Mouse (Mus musculus): ENCODE results near the gene Ppp1r14a. TPM values are rescaled to one million over a fixed set of nuclear protein-coding genes. Genes with fewer than 3 reads are reported as not detected.

Gene Ppp1r14a
- 35.2 and 37.0 TPM in 2 replicates for polyA plus RNA-seq (2015; fragmentation: Nextera tagmentation; extraction: Ambion mirVana)

DNA sequence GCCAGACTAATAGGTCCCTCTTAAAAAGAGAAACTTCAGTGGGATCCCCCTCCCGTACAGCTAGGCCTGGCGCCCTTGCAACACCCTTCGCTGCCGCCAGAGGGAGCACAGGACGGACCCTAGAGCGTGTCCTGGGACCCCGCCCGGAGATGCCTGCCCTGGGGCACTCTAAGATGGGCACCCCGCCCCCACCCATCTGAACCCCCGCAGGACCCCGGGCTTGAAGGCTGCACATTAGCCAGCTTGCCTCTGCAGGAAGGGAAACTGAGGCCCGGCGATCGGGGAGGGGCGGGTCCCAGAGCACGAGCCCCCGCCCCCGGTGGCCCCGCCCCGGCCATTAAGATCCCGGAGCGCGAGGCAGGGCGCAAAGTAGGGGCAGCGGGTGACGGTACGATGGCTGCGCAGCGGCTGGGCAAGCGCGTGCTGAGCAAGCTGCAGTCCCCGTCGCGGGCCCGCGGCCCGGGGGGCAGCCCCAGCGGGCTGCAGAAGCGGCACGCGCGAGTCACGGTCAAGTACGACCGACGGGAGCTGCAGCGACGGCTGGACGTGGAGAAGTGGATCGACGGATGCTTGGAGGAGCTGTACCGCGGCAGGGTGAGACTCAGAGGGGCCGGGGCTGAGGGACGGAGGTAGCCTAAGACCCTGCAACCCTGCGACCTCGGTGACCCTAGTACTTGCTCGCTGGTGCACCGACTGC, at the start of gene Ppp1r14a:
TSS of gene Ppp1r14a (plus strand) at position 367 of the 697 bp plus-strand sequence.
- TF ChIP-seq CTCF (IDR thresholded peaks at IDR 0.05; ENCODE audit: low read depth): peak; percentile 87
- ATAC-seq: peak; percentile 39; the same call in 1 of the 2 replicates
- H3K9ac ChIP-seq (ENCODE audit: low read depth, low read length): peak within 1 kb of the TSS; percentile 50
- 1% methylated on average over 59 of the region's 59 CpGs for WGBS
- no peaks in the 10 kb centered on the region for H3K9me3 ChIP-seq (ENCODE audit: control insufficient read depth)
- H3K4me2 ChIP-seq (replicated peaks; ENCODE audit: low read depth): peak within 1 kb of the TSS; percentile 90
- no peaks in the 10 kb centered on the region for H3K27me3 ChIP-seq (replicated peaks; ENCODE audit: control insufficient read depth, insufficient read depth, low read length)
- H3K36me3 ChIP-seq (ENCODE audit: control insufficient read depth, insufficient read depth): no peaks in the 10 kb centered on the region
- peak within 1 kb of the TSS; percentile 50 for H3K27ac ChIP-seq (ENCODE audit: low read depth, low read length)
- H3K4me1 ChIP-seq (replicated peaks; ENCODE audit: control insufficient read depth, insufficient read depth, low read length): 0 out of 2 replicates have a peak, but pooled peaks cover 3% of the 10 kb centered on the region
- peak within 1 kb of the TSS; percentile 59 for H3K4me3 ChIP-seq (ENCODE audit: low read depth, low read length)

DNA sequence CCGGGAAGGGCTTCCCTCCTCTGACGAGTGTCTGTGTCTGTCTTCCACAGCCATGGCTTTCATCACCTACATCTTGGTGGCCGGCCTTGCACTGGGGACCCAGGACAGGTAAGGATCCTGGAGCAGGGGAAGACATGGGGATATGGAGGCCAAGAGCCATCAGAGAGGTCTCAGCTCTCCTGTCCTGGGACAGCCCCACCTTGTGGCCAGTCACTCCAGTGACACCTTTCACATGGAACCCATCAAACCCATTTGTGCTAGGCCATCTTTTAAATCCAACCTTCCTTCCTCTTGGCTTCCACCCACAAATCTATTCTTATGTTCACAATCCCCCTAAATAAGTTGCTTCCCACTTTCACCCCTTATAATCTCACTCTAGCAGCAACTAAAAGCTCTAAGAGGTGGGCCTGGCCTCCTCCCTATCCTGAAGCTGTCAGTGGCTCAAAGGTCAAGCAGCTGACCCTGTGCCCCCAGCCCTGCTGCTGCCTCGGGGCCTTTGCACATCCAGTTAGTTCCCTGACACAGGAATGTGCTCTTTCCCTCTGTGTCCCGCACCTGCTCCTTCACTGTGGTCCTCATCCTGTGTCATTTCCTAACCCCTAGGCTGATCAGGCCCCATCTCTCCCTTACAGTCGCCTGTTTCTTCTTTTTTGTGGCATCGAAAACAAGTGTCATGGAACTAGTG, 44.2 kb upstream of the Ppp1r14a start:
- Histone ChIP-seq H3K27me3 (replicated peaks; ENCODE audit: control insufficient read depth, insufficient read depth, low read length) (no peaks in the 10 kb centered on the region), H3K9ac (ENCODE audit: low read depth, low read length) (no peak overlapping the region), H3K4me1 (replicated peaks; ENCODE audit: control insufficient read depth, insufficient read depth, low read length) (peaks cover 4% of the 10 kb centered on the region; the same call in 1 of the 2 replicates), H3K27ac (ENCODE audit: low read depth, low read length) (peak overlapping the region; percentile 28), H3K4me3 (ENCODE audit: low read depth, low read length) (no peak overlapping the region), H3K4me2 (replicated peaks; ENCODE audit: low read depth) (no peak overlapping the region), H3K9me3 (ENCODE audit: control insufficient read depth) (no peaks in the 10 kb centered on the region), H3K36me3 (ENCODE audit: control insufficient read depth, insufficient read depth) (peaks cover 18% of the 10 kb centered on the region; the same call in 1 of the 2 replicates)
- 78% methylated on average over 7 of the region's 7 CpGs for WGBS
- TF ChIP-seq CTCF (IDR thresholded peaks at IDR 0.05; ENCODE audit: low read depth): peak; percentile 84
- no peak for ATAC-seq

DNA sequence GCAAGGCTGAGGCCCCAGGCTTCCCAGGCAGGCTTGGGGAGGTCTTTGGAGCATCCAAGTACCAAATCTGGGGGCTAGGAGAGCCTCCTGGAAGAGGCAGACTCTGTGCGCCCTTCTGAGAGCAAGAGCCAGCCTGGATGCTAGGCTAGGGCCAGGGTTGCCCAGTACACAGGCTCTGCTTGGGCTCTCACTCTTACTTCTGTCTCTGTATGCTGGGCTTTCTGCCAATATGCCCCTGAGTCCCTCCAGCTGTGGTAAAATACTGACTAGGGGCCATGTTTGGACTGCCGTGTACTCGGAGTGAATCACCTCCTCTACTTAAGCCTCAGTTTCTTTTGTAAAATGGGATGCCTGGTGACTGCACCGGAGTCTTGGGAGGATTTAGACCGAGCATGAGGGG, 43.1 kb upstream of the Ppp1r14a start:
- no peak for ATAC-seq
- peaks cover 18% of the 10 kb centered on the region; the same call in 1 of the 2 replicates for H3K36me3 ChIP-seq (ENCODE audit: control insufficient read depth, insufficient read depth)
- no peaks in the 10 kb centered on the region for H3K9me3 ChIP-seq (ENCODE audit: control insufficient read depth)
- peaks cover 6% of the 10 kb centered on the region; the same call in 1 of the 2 replicates for H3K4me1 ChIP-seq (replicated peaks; ENCODE audit: control insufficient read depth, insufficient read depth, low read length)
- H3K9ac ChIP-seq (ENCODE audit: low read depth, low read length): no peak overlapping the region
- H3K4me3 ChIP-seq (ENCODE audit: low read depth, low read length): no peak overlapping the region
- peak overlapping the region; percentile 28; the same call in 1 of the 2 replicates for H3K27ac ChIP-seq (ENCODE audit: low read depth, low read length)
- H3K27me3 ChIP-seq (replicated peaks; ENCODE audit: control insufficient read depth, insufficient read depth, low read length): no peaks in the 10 kb centered on the region
- peak overlapping the region; percentile 67 for H3K4me2 ChIP-seq (replicated peaks; ENCODE audit: low read depth)
- TF ChIP-seq CTCF (IDR thresholded peaks at IDR 0.05; ENCODE audit: low read depth): no peak
- 63% methylated on average over 5 of the region's 5 CpGs for WGBS

DNA sequence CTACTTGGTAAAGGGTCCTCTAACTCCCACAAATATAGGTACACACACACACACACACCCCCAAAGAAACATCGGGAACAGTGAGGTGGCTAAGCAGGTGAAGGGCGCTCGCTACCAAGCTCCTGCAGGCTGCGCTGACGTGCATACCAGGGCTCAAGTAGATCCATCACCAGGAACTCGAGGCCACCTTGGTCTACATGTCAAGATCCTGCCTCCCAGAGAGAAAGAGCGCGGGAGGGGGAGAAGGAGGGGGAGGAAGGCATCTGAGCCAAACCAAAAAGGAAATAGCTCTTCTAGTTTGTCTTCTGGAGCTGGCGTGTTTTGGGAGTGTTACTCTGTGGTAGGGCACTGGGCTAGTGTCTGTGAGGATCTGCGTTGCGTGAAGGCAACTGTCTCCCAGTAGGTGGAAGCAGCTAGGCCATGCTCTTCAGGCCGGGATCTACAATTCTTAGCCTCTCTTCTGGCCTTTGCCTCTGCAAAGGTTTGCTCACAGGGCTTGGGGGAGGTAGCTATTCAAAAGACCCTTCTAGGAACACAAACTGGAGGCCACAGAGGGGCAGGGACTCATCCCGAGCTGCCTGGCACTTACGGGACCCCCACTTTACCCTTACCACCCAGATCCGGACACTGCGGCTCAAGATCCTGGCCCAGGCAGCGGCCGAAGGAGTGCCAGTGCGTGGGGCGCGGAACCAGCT, 42.3 kb upstream of the Ppp1r14a start:
- ATAC-seq: no peak
- peak overlapping the region; percentile 57 for H3K4me3 ChIP-seq (ENCODE audit: low read depth, low read length)
- H3K36me3 ChIP-seq (ENCODE audit: control insufficient read depth, insufficient read depth): peaks cover 18% of the 10 kb centered on the region; the same call in 1 of the 2 replicates
- H3K27me3 ChIP-seq (replicated peaks; ENCODE audit: control insufficient read depth, insufficient read depth, low read length): no peaks in the 10 kb centered on the region
- no peak for TF ChIP-seq CTCF (IDR thresholded peaks at IDR 0.05; ENCODE audit: low read depth)
- no peaks in the 10 kb centered on the region for H3K9me3 ChIP-seq (ENCODE audit: control insufficient read depth)
- peak overlapping the region; percentile 67 for H3K4me2 ChIP-seq (replicated peaks; ENCODE audit: low read depth)
- peak overlapping the region; percentile 70 for H3K9ac ChIP-seq (ENCODE audit: low read depth, low read length)
- WGBS: 57% methylated on average over 21 of the region's 21 CpGs
- H3K4me1 ChIP-seq (replicated peaks; ENCODE audit: control insufficient read depth, insufficient read depth, low read length): peaks cover 10% of the 10 kb centered on the region; the same call in 1 of the 2 replicates
- H3K27ac ChIP-seq (ENCODE audit: low read depth, low read length): peak overlapping the region; percentile 97

DNA sequence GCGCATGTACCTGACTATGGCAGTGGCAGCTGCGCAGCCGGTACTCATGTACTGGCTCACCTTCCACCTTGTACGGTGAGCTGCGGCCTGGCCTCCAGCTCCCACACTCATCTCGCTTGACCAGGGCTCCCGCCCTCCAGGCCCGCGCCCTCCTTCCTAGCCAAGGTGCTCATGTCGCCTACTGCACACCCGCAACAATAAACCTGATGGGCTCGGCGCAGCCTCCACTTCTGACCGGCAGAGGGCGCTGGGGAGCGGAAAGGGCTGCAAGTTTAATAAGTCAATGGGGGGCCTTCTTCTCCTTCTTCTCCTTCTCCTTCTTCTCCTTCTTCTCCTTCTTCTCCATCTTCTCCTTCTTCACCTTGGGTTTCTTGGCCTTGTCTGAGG, 41.8 kb upstream of the Ppp1r14a start:
- Histone ChIP-seq H3K4me1 (replicated peaks; ENCODE audit: control insufficient read depth, insufficient read depth, low read length) (peaks cover 15% of the 10 kb centered on the region; the same call in 1 of the 2 replicates), H3K9ac (ENCODE audit: low read depth, low read length) (peak overlapping the region; percentile 70), H3K4me2 (replicated peaks; ENCODE audit: low read depth) (peak overlapping the region; percentile 67), H3K4me3 (ENCODE audit: low read depth, low read length) (peak overlapping the region; percentile 57), H3K27me3 (replicated peaks; ENCODE audit: control insufficient read depth, insufficient read depth, low read length) (no peaks in the 10 kb centered on the region), H3K27ac (ENCODE audit: low read depth, low read length) (peak overlapping the region; percentile 97), H3K36me3 (ENCODE audit: control insufficient read depth, insufficient read depth) (peaks cover 18% of the 10 kb centered on the region; the same call in 1 of the 2 replicates), H3K9me3 (ENCODE audit: control insufficient read depth) (no peaks in the 10 kb centered on the region)
- ATAC-seq: no peak
- 25% methylated on average over 16 of the region's 16 CpGs for WGBS
- peak; percentile 97 for TF ChIP-seq CTCF (IDR thresholded peaks at IDR 0.05; ENCODE audit: low read depth)

Data from intestine, postnatal 0 days (tissue).